Mouse (Mus musculus): Measurements from ENCODE around the gene Gm14288. TPM values are rescaled to one million over a fixed set of nuclear protein-coding genes. Genes with fewer than 3 reads are reported as not detected.

Gm14288 gene
- 2.5 TPM for polyA plus RNA-seq (2014; fragmentation: Illumina TruSeq; extraction: RNeasy Lipid Tissue Mini Kit (QIAGEN cat#74804); ENCODE audit: low read depth, low replicate concordance)

DNA sequence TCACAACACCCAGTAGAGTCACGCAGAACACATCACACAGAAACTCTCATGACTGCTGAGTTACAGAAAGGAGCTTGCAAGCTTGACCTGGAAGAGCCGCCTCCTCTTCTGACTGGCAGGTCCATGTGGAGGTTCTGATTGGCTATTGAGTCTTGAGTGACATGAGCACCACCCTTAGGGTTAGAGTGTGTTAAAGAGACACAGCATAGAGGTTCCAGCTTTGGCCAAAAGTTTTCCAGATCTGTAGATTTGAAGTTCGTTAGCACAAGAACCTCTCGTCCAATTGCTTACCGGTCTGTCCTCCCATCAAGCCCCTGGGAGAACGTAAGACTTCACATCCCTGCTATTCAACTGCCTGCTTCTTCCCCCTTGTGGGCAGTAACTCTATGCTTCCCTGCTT, at the start of gene Gm14288:
TSS of gene Gm14288 (minus strand) at position 101 of the 400 bp plus-strand sequence.

GRCm38 (mm10) chr2:175741237-175741636, 59.7 kb downstream of the Gm14288 start, which contains the start of gene Gm2007:
TSS of gene Gm2007 (plus strand) at chr2:175741537.

Other genes with a start within 250 kb of the Gm14288 start
- 0.61 TPM for gene Gm11007, start 157.1 kb downstream of the Gm14288 start, polyA plus RNA-seq (2014; fragmentation: Illumina TruSeq; extraction: RNeasy Lipid Tissue Mini Kit (QIAGEN cat#74804); ENCODE audit: low read depth, low replicate concordance)
- gene Zfp969, start 97.4 kb downstream of the Gm14288 start, polyA plus RNA-seq (2014; fragmentation: Illumina TruSeq; extraction: RNeasy Lipid Tissue Mini Kit (QIAGEN cat#74804); ENCODE audit: low read depth, low replicate concordance): not detected
- gene Gm2007, start 59.6 kb downstream of the Gm14288 start, polyA plus RNA-seq (2014; fragmentation: Illumina TruSeq; extraction: RNeasy Lipid Tissue Mini Kit (QIAGEN cat#74804); ENCODE audit: low read depth, low replicate concordance): 0.61 TPM
- 10.5 TPM for gene Gm6710, start 68.1 kb upstream of the Gm14288 start, polyA plus RNA-seq (2014; fragmentation: Illumina TruSeq; extraction: RNeasy Lipid Tissue Mini Kit (QIAGEN cat#74804); ENCODE audit: low read depth, low replicate concordance)
- 7.1 TPM for gene Zfp966, start 130.0 kb upstream of the Gm14288 start, polyA plus RNA-seq (2014; fragmentation: Illumina TruSeq; extraction: RNeasy Lipid Tissue Mini Kit (QIAGEN cat#74804); ENCODE audit: low read depth, low replicate concordance)
- 8.7 TPM for gene Gm2026, start 164.2 kb upstream of the Gm14288 start, polyA plus RNA-seq (2014; fragmentation: Illumina TruSeq; extraction: RNeasy Lipid Tissue Mini Kit (QIAGEN cat#74804); ENCODE audit: low read depth, low replicate concordance)

Measured in liver, adult 10 weeks (tissue).